Mouse (Mus musculus): ENCODE results near the gene Sf3b1.
A peak's percentile ranks its signal among the peaks of the same experiment; 100 is the strongest.
"Not testable (repeated sequence)": the region's sequence is repeated elsewhere in the genome, so short reads cannot be mapped to it uniquely, and the experiment has no call there.

Sf3b1 gene

GRCm38 (mm10) chr1:55027253-55027801 is at the start of gene Sf3b1:
TSS of gene Sf3b1 (minus strand) at chr1:55027481.
- peak; percentile 96 for DNase-seq (ENCODE audit: low spot score)

DNA sequence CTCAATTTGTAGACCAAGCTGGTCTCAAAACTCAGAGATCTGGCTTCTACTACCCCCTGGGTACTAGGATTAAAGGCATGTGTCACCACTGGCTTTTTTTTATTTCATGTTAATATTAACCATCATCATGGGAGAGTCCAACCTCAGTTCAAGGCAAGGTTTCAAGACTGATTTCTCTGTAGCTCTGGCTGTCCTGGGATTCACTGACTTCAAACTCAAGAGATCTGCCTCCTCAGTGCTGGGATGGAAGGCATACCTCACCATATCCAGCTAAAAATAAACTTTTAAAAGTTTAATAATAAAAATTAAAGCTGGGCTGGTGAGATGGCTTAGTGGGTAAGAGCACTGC is 49.1 kb upstream of the Sf3b1 start:
- DNase-seq (ENCODE audit: low spot score) = no peak

DNA sequence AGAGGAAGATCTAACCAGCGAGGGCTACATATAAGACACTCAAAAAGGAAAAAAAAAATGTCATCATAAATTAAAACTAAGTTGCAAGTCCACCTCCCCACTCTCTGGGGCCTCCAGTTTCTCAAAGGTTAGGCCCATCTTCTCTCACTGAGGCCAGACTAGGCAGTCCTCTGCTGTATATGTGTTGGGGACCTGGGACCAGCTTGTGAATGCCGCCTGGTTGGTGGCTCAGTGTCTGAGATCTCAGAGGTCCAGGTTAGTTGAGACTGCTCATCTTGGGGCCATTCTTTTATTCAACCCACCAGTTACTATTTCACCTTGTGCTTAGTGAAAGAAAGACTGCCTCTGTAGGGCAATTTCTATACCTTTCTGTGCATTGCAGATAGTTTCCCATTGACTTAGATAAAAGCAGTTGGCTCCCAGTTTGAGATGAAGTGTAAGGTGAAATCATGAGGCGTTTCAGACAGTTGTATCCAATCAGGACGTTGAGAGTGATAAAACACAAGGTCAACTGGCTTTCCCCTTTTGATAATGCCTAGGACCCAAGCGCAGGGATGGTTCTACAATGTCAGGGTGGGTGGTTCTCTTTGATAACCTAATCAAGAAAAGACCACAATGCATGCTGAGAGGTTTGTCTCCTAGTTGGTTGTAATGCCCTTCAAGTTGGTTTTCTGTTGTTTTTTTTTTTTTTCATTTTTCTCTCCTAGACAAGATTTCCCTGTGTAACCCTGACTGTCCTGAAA is 48.5 kb upstream of the Sf3b1 start:
- no peak for DNase-seq (ENCODE audit: low spot score)

GRCm38 (mm10) chr1:55074757-55075156 is 47.5 kb upstream of the Sf3b1 start:
- DNase-seq (ENCODE audit: low spot score) = no peak

DNA sequence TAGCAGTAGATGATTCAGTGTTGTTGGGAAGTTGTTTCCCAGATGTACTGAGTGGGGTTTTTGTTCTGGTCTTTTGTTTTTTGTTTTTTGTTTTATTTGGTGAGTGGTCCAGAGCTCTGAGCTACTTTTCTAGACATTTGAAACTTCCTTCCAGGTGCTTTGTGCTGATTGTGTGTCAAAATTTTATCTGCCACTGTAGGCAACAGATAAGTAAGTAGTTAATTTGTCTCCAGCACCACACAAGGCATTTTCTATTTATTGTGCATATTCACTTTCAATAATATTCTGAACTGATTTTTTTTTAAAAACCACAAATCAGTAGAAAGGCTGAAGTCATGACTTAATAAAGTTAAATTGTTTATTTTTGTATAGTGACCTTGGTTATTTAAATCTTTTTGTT is 45.0 kb upstream of the Sf3b1 start:
- DNase-seq (ENCODE audit: low spot score) = not testable (repeated sequence)

- DNase-seq (ENCODE audit: low spot score) = no peak
These were observed 34.5 kb upstream of the Sf3b1 start for GRCm38 (mm10) chr1:55061772-55062171.

DNA sequence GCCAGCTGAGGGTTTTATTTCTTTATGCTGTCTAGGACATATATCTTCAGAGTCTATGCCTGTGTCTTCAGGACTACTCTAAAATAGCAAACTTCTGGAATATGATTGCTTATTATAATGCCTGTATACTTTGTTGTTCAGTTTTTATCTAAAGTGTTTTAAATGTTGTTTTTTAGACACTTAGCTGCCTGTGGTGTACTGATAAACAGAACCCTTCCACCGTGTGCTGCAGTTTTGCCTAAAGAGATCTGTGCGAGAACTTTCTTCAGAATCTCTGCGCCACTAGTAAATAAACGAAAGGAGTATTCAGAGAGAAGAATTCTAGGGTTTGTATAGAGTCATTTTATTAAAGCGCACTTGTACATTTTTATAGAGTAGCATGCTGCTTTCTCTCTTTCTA is 33.8 kb upstream of the Sf3b1 start:
- no peak for DNase-seq (ENCODE audit: low spot score)

- not testable (repeated sequence) for DNase-seq (ENCODE audit: low spot score)
These were observed 31.1 kb upstream of the Sf3b1 start for GRCm38 (mm10) chr1:55058383-55058782.

DNA sequence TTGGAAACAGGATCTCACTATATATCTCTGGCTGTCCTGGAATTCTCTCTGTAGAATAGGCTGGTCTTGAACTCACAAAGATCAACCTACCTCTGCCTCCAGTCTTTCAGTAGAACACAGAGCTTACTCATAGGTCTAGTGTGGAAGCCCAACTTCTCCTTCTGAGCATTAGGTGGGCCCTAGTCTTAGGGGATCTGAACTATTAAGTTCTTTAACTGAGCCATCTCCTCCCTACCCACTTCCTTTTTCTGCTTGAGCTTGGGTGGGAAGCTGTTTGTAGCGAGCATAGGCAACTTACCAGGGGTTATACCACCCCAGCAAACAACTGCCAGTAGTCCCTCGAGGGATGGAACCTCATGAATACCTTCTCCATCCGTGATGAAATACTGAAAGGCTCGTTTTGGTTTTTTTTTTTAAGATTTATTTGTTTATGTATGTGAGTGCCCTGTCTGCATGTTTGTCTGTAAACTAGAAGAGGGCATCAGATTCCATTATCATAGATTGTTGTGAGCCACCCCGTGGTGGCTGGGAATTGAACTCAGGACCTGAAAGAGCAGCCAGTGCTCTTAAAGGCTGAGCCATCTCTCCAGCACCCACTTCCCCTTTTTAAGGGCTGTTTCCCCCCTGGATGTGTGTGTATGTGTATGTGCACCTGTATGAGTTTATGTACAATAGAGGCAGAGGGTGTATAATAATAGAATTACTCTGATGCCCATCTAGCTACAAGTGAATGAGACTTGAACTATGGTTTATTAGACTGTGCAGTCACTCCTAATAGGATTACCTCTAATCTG is 28.2 kb upstream of the Sf3b1 start:
- no peak for DNase-seq (ENCODE audit: low spot score)

GRCm38 (mm10) chr1:55053596-55053995 is 26.3 kb upstream of the Sf3b1 start:
- no peak for DNase-seq (ENCODE audit: low spot score)

GRCm38 (mm10) chr1:55053005-55053404 is 25.7 kb upstream of the Sf3b1 start:
- no peak for DNase-seq (ENCODE audit: low spot score)

DNA sequence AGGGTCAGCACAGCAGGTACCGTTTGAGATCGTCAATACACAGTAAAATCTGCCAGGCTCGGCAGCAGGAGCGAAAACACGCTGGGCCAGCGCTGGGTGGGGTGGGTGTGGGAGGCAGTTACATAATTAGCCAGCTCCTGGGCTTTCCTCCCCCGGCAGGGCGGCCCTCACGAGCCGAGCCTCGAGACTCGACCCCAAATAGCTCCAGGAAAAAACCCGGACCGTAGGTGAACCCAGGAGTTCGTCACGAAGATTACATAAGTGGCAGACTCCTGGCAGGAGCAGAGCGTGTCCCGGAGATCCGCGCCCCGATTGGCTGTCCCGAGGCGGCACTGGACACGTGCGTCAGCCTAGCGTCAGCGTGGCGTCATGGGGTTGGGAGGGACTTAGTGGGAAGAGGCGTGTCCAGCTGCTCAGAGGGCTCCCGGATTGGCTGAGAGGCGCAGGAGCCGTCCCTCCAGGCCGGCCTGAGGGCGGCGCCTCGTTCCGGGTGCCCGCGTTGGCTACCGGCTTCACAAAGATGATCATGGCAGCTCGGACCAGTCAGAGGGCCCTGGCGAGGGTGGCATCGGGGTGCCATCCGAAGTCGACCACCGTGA is 25.2 kb upstream of the Sf3b1 start, which contains the start of gene Coq10b:
TSS of gene Coq10b (plus strand) at position 416 of the 599 bp plus-strand sequence.
- DNase-seq (ENCODE audit: low spot score) = peak; percentile 99

GRCm38 (mm10) chr1:55051671-55052070 is 24.4 kb upstream of the Sf3b1 start:
- DNase-seq (ENCODE audit: low spot score) = no peak

DNA sequence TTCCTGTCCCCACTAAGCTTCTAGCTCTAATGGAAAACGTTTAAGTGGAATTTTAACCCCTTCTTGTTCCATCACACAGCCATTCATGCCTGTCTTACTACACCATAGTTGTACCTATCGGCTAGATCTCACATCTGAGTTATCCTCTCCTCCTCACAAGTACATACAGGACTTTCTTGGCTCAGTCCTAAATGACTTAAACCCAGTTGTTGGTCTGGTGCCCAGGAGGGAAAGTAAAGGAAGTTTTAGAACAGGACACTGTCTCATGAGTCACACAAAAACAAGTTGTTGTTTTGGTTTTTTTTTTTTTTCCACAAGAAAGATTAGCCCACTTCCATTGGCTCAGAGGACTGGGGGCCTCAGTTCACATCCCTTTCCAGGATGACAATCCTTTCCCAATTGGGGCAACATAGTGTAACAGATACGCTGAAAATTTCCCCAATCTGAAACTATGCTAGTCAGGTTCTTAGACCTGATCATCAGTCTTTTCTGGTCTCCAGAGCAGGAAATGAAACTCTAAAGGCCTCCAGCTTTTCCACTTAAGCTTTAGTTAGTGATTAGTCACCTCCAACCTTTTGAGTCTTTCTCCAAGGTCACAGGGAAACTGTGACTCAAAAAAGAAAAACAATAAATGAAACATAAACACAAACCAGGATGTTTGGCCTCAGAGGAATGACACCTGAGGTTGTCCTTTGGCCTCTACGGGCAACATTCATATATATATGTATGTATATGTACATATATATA is 21.7 kb upstream of the Sf3b1 start:
- DNase-seq (ENCODE audit: low spot score) = no peak

DNA sequence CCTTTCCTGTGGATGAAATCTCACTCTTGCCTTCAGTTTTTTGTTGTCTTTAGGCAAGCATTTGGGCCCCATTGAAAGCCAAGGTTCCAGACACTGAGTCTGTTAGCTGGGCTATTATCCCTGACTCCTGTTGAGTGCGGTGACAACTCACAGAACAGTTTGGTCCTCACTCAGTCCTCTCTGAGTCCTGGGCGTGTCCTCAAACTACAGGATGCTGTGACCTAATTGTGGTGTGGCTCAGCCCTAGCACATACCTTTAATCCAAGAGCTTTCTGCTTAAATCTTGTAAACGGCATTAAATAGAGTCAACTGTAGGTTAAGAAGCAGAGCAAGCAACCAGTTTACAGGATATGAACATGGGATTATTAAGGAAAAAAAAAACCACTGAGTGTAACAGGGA is 15.9 kb upstream of the Sf3b1 start:
- no peak for DNase-seq (ENCODE audit: low spot score)

GRCm38 (mm10) chr1:55042246-55042645 is 15.0 kb upstream of the Sf3b1 start:
- DNase-seq (ENCODE audit: low spot score) = no peak

DNA sequence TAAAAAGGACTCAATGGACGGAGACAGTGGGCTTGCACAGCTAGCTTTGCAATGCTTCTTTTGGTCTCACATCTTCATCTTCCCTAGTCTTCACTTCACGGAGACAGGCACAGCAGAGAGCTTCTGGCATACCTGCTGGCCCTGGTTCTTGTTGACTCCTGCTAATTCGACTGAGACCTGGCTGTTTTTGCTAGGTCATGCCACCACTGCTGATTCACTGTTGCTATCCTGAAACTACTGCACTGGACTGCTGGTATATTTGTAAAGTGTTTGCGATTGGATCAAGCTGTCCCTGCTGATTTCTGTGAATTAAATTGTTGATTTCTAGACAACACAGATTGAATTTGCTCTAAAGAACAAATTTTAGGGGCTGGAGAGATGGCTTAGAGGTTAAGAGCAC is 14.4 kb upstream of the Sf3b1 start:
- no peak for DNase-seq (ENCODE audit: low spot score)

- DNase-seq (ENCODE audit: low spot score) = no peak
These were observed 12.7 kb upstream of the Sf3b1 start for GRCm38 (mm10) chr1:55039944-55040343.

DNA sequence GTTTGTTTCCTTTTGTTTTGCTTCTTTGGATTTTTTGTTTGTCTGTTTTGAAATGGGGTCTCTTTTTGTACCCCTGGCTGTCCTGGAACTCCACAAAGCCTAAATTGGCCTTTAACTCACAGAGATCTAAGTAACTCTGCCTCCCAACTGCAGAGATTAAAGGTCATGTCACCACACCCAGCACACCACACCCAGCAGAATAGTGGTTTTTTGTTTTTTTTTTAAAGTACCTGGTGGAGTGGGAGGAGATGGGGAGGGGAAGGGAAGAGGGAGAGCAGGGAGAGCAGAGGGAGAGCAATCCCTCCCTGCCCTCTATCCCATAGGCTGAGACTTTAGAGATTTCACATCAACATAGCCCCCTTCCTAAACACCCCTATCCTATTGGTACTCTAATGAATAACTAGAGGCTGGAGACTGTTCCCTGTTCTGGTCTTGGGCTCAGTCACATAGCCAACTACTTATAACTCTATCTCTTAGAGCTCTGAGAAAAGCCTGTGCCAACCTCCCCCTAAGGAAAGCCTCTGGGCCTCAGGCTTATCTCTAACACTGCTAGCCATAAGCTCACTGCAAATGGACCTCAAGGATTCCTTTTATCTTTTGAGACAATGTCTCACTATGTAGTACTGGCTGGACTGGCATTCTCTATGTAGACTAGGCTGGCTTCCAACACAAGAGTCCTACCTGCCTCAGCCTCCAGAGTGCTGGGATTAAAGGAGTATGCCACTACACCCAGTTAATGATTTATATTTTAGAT is 3.9 kb upstream of the Sf3b1 start:
- no peak for DNase-seq (ENCODE audit: low spot score)

- no peak for DNase-seq (ENCODE audit: low spot score)
These were observed 2.2 kb upstream of the Sf3b1 start for GRCm38 (mm10) chr1:55029446-55029845.

GRCm38 (mm10) chr1:55028512-55029249 is 1.4 kb upstream of the Sf3b1 start:
- DNase-seq (ENCODE audit: low spot score) = peak; percentile 29

All from layer of hippocampus, adult 11-12 months (tissue).